Comparison of ENCODE assay signal across 14 mouse cellular contexts in the genomic region with DNA sequence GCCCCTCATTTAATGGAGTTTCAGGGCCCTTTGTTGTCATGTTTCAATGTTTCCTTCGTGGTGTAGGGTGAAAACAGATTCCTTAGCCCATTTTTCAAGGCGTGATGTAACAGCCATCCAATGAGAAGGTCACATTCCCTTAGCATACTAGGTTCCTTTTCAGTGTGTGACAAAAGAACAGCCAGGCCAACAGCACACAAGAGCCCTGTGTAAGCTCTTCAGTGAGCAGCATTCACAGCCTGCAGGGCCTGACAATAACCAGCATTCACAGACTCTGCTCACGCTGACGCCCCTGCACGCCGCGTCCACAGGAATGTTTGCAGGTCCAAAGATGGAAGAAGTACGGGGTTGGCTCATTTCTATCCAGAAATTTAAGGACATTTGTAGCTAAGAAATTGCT.
A peak's percentile ranks its signal among the peaks of the same experiment; 100 is the strongest.
DNase-seq lines count a peak whose midpoint lies in the region; ATAC-seq and TF ChIP-seq lines count a peak whose summit lies in the region.
"Had no signal": no experiment of that assay in that cellular context is flagged by ENCODE, and none has a peak within 500 bp of the region (broad histone marks: within the 10 kb centered on the region; RNA-seq: fewer than 3 reads in every experiment).

No protein-coding gene starts in this region.

- ATAC-seq in midbrain, embryonic 13.5 days = peak; percentile 82
- no peak for ATAC-seq in cerebellum, adult (ENCODE audit: insufficient number of reproducible peaks, low FRiP score, low TSS enrichment)

- H3K4me2 ChIP-seq in midbrain, embryonic 13.5 days (replicated peaks) = no peak overlapping the region
- H3K4me2 ChIP-seq: limb, embryonic 13.5 days had no signal

- no peak for TF ChIP-seq POLR2A in cortical plate, adult 2 months (IDR thresholded peaks at IDR 0.05; ENCODE audit: extremely low read depth, insufficient read depth, low read length)

- no peaks in the 10 kb centered on the region for H3K36me3 ChIP-seq in hindbrain, embryonic 10.5 days
- no peaks in the 10 kb centered on the region for H3K36me3 ChIP-seq in midbrain, embryonic 13.5 days
- H3K36me3 ChIP-seq: limb, embryonic 13.5 days had no signal

- no peak for TF ChIP-seq CTCF in cortical plate, adult 2 months (IDR thresholded peaks at IDR 0.05; ENCODE audit: extremely low read depth, insufficient read depth, low read length)

- H3K9me3 ChIP-seq in hindbrain, embryonic 10.5 days = 0 out of 2 replicates have a peak, but pooled peaks cover under 1% of the 10 kb centered on the region
- no peaks in the 10 kb centered on the region for H3K9me3 ChIP-seq in midbrain, embryonic 13.5 days
- H3K9me3 ChIP-seq: G1E; limb, embryonic 13.5 days had no signal

- H3K4me3 ChIP-seq in cortical plate, adult 2 months (ENCODE audit: insufficient read depth, low read length) = no peak overlapping the region
- H3K4me3 ChIP-seq in hindbrain, embryonic 10.5 days = no peak overlapping the region
- H3K4me3 ChIP-seq in midbrain, embryonic 13.5 days (replicated peaks) = no peak overlapping the region
- H3K4me3 ChIP-seq: limb, embryonic 13.5 days had no signal

- DNase-seq in embryo, embryonic 10 days (ENCODE audit: low spot score) = peak; percentile 68
- no peak for DNase-seq in embryo, embryonic 9.5 days (ENCODE audit: extremely low spot score)
- peak; percentile 64 for DNase-seq in hindbrain, embryonic 10.5 days (ENCODE audit: low spot score)
- no peak for DNase-seq in adrenal gland, adult 18-20 months (ENCODE audit: low spot score in 2 of 2)
- no peak for DNase-seq in right cerebral cortex, postnatal 4 days
- DNase-seq: adrenal gland, adult 2 months; cerebellum, postnatal 10 days; lung, postnatal 10 days; thymus, postnatal 36 days had no signal

- H3K27ac ChIP-seq in cortical plate, adult 2 months (ENCODE audit: insufficient read depth, low read length) = 0 out of 2 replicates have a peak overlapping the region, but pooled peaks have one; percentile 16
- H3K27ac ChIP-seq in hindbrain, embryonic 10.5 days = peak overlapping the region; percentile 86
- 0 out of 2 replicates have a peak overlapping the region, but pooled peaks have one; percentile 30 for H3K27ac ChIP-seq in midbrain, embryonic 13.5 days
- H3K27ac ChIP-seq: limb, embryonic 13.5 days had no signal

- no peaks in the 10 kb centered on the region; the same call in 1 of the 2 replicates for H3K4me1 ChIP-seq in cortical plate, adult 2 months (ENCODE audit: control insufficient read depth, insufficient read depth, low read length)
- H3K4me1 ChIP-seq in hindbrain, embryonic 10.5 days (replicated peaks) = peaks cover 56% of the 10 kb centered on the region
- peaks cover 28% of the 10 kb centered on the region for H3K4me1 ChIP-seq in midbrain, embryonic 13.5 days (replicated peaks)

- H3K27me3 ChIP-seq in hindbrain, embryonic 10.5 days (ENCODE audit: insufficient read depth, poor library complexity, severe bottlenecking) = no peaks in the 10 kb centered on the region
- no peaks in the 10 kb centered on the region for H3K27me3 ChIP-seq in midbrain, embryonic 13.5 days

- H3K9ac ChIP-seq in midbrain, embryonic 13.5 days (replicated peaks) = no peak overlapping the region
- H3K9ac ChIP-seq: limb, embryonic 13.5 days had no signal

- WGBS in hindbrain, embryonic 10.5 days = 37% methylated on average over 8 of the region's 8 CpGs
- 7% methylated on average over 8 of the region's 8 CpGs for WGBS in midbrain, embryonic 13.5 days

Comparison
In these comparisons a context has a peak if more than half of its experiments do, and no peak if none do; other contexts are left out.
1. DNase-seq: peak in embryo, embryonic 10 days (single experiment) and hindbrain, embryonic 10.5 days (single experiment); none in embryo, embryonic 9.5 days (single experiment), adrenal gland, adult 18-20 months (0 of 2) and right cerebral cortex, postnatal 4 days (single experiment).
2. H3K27ac ChIP-seq: peak in every context shown above with its lines; median percentile 86 in hindbrain, embryonic 10.5 days; 30 in midbrain, embryonic 13.5 days; 16 in cortical plate, adult 2 months.